8 mouse cellular contexts compared by ENCODE assay signal in the genomic region with DNA sequence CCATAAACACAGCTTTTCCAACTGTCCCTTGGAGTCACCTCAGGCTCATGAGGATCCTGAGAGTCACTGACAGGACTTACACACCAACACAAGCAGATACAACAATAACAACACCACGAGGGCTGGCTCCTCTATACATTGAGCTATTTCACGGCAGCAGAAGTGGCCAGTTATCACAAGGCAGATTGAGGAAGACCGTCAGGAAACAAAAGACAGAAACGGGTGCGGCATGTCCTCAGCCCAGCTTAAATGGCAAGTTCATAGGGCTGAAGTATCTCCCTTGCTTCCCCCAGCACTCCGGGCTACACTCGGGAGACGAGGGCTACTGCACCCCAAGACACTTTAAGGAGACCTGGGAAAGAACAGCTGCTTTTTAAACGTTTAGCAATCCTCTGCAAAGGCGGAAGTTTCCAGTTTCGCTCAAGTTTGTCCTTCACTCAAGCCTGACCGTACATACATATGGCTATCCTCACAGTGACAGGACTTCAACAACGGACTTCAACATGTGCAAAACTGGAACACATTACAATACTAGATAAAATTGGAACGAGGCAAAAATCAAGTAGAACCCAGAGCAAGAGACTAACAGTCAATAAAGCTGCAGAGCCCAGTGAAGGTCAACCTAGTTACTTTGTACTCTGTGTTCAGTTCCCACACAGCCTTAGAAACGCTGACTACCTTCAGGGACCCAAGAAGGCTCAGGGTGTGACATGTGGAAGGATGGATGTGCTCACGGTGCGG. TPM values are rescaled to one million over a fixed set of nuclear protein-coding genes. Genes with fewer than 3 reads are reported as not detected.
DNase-seq lines count a peak whose midpoint lies in the region; ATAC-seq and TF ChIP-seq lines count a peak whose summit lies in the region.

No protein-coding gene starts in this region.

- peaks cover 2% of the 10 kb centered on the region; the same call in 1 of the 2 replicates for H3K4me1 ChIP-seq in cortical plate, adult 2 months (ENCODE audit: control insufficient read depth, insufficient read depth, low read length)
- H3K4me1 ChIP-seq in hindbrain, embryonic 15.5 days (replicated peaks): peaks cover 40% of the 10 kb centered on the region
- peaks cover 41% of the 10 kb centered on the region for H3K4me1 ChIP-seq in midbrain, embryonic 13.5 days (replicated peaks)
- H3K4me1 ChIP-seq in cerebellum, adult 2 months (ENCODE audit: control insufficient read depth, insufficient read depth, low read length): no peaks in the 10 kb centered on the region

- no peaks in the 10 kb centered on the region for H3K9me3 ChIP-seq in hindbrain, embryonic 15.5 days
- H3K9me3 ChIP-seq in midbrain, embryonic 13.5 days: no peaks in the 10 kb centered on the region

- ATAC-seq in hindbrain, embryonic 15.5 days (ENCODE audit: low FRiP score, low read depth): no peak
- ATAC-seq in midbrain, embryonic 13.5 days: no peak

- intact Hi-C loops in heart, postnatal 25 days (cut with DNase I): loop anchor here (2.0 kb wide), 1 partner anchor 61 kb away; no protein-coding TSS in a partner anchor

- no peak overlapping the region for H3K9ac ChIP-seq in hindbrain, embryonic 15.5 days
- H3K9ac ChIP-seq in midbrain, embryonic 13.5 days (replicated peaks): peak overlapping the region; percentile 25

- peak; percentile 97 for DNase-seq in heart, adult 11 months
- DNase-seq in heart, postnatal 25 days (ENCODE audit: low spot score): no peak
- DNase-seq in right cerebral cortex, adult 2 months (ENCODE audit: low spot score in 2 of 2): no peak
- DNase-seq in right cerebral cortex, postnatal 25 days: no peak
- no peak for DNase-seq in cerebellum, adult 2 months

- no peak for TF ChIP-seq CTCF in cortical plate, adult 2 months (IDR thresholded peaks at IDR 0.05; ENCODE audit: extremely low read depth, insufficient read depth, low read length)
- no peak for TF ChIP-seq CTCF in cerebellum, adult 2 months (IDR thresholded peaks at IDR 0.05; ENCODE audit: borderline replicate concordance, insufficient read depth, low read depth, low read length)

- peak overlapping the region; percentile 68 for H3K4me2 ChIP-seq in hindbrain, embryonic 15.5 days
- H3K4me2 ChIP-seq in midbrain, embryonic 13.5 days (replicated peaks): peak overlapping the region; percentile 44

- no peak for TF ChIP-seq POLR2A in cortical plate, adult 2 months (IDR thresholded peaks at IDR 0.05; ENCODE audit: extremely low read depth, insufficient read depth, low read length)
- TF ChIP-seq POLR2A in cerebellum, adult 2 months (IDR thresholded peaks at IDR 0.05; ENCODE audit: borderline replicate concordance, insufficient read depth, low read length): no peak

- H3K27me3 ChIP-seq in hindbrain, embryonic 15.5 days: no peaks in the 10 kb centered on the region
- no peaks in the 10 kb centered on the region for H3K27me3 ChIP-seq in midbrain, embryonic 13.5 days
- no peaks in the 10 kb centered on the region for H3K27me3 ChIP-seq in cerebellum, adult 2 months (ENCODE audit: control insufficient read depth, insufficient read depth, low read length)

- peak overlapping the region; percentile 4; the same call in 1 of the 2 replicates for H3K4me3 ChIP-seq in cortical plate, adult 2 months (ENCODE audit: insufficient read depth, low read length)
- peak overlapping the region; percentile 97 for H3K4me3 ChIP-seq in hindbrain, embryonic 15.5 days
- H3K4me3 ChIP-seq in midbrain, embryonic 13.5 days (replicated peaks): peak overlapping the region; percentile 90
- no peak overlapping the region for H3K4me3 ChIP-seq in cerebellum, adult 2 months (replicated peaks; ENCODE audit: insufficient read depth, low read depth, low read length)

- no peak overlapping the region for H3K27ac ChIP-seq in cortical plate, adult 2 months (ENCODE audit: insufficient read depth, low read length)
- no peak overlapping the region for H3K27ac ChIP-seq in hindbrain, embryonic 15.5 days (replicated peaks)
- H3K27ac ChIP-seq in midbrain, embryonic 13.5 days: peak overlapping the region; percentile 32
- no peak overlapping the region for H3K27ac ChIP-seq in cerebellum, adult 2 months (ENCODE audit: insufficient read depth, low read length)

- peaks cover 25% of the 10 kb centered on the region for H3K36me3 ChIP-seq in hindbrain, embryonic 15.5 days
- H3K36me3 ChIP-seq in midbrain, embryonic 13.5 days: peaks cover 25% of the 10 kb centered on the region

- WGBS in hindbrain, embryonic 15.5 days: 72% methylated on average over 17 of the region's 17 CpGs
- 77% methylated on average over 17 of the region's 17 CpGs for WGBS in midbrain, embryonic 13.5 days
- WGBS in cerebellum, adult 2 months: 79% methylated on average over 17 of the region's 17 CpGs

RNA-seq across cellular contexts. Expression of gene Sik1, which starts 2.0 kb away (rescaled TPM):
- total RNA-seq in heart, postnatal 25 days (2021): 10 to 100 TPM; 18.7 to 29.0 TPM
- polyA plus RNA-seq in cortical plate, adult 2 months (2012; rRNA removed): 5.8 and 9.7 TPM in 2 replicates
- 20.3 and 20.9 TPM in 2 replicates for polyA plus RNA-seq in hindbrain, embryonic 15.5 days (2015; fragmentation: Nextera tagmentation; extraction: Ambion mirVana)
- polyA plus RNA-seq in midbrain, embryonic 13.5 days (2015; fragmentation: Nextera tagmentation; extraction: Ambion mirVana): 16.9 and 17.6 TPM in 2 replicates
- 5.0 and 5.2 TPM in 2 replicates for polyA plus RNA-seq in cerebellum, adult 2 months (2012; rRNA removed)
